Mouse (Mus musculus) kidney, embryonic 16.5 days (tissue): ENCODE data around the gene Plin1. TPM values are rescaled to one million over a fixed set of nuclear protein-coding genes. Genes with fewer than 3 reads are reported as not detected.

Experiments used
- ATAC-seq: fragments of 200-750 bp; cut with Nextera tagmentation; 2 replicates; pipeline ENCODE4 v1.8.0; 2017; ENCODE audit warnings: moderate TSS enrichment; ENCODE audit not compliant: low FRiP score, low TSS enrichment
- H3K27ac ChIP-seq: fragments of 300-500 bp; sonication (generic); 2 replicates; pipeline ENCODE4 v1.5.1; 2014; ENCODE audit warnings: low read length
- H3K27me3 ChIP-seq: fragments of 300-500 bp; sonication (generic); 2 replicates; pipeline ENCODE4 v1.6.1; 2014; ENCODE audit warnings: low read length, control low read depth, mixed read lengths; ENCODE audit not compliant: insufficient read depth
- H3K36me3 ChIP-seq: fragments of 300-500 bp; sonication (generic); 2 replicates; pipeline ENCODE4 v1.6.1; 2014; ENCODE audit warnings: low read length, control low read depth, mixed read lengths; ENCODE audit not compliant: insufficient read depth
- H3K4me1 ChIP-seq: fragments of 300-500 bp; sonication (generic); 2 replicates; pipeline ENCODE4 v1.6.1; 2014; ENCODE audit warnings: low read length, control low read depth, mixed read lengths; ENCODE audit not compliant: insufficient read depth
- H3K4me2 ChIP-seq: fragments of 300-500 bp; sonication (generic); replicated peaks from 2 replicates; pipeline ENCODE4 v1.6.1; 2014; ENCODE audit warnings: low read depth, low read length
- H3K4me3 ChIP-seq: fragments of 300-500 bp; sonication (generic); 2 replicates; pipeline ENCODE4 v1.5.1; 2014; ENCODE audit warnings: mild to moderate bottlenecking, low read length
- H3K9ac ChIP-seq: fragments of 300-500 bp; sonication (generic); replicated peaks from 2 replicates; pipeline ENCODE4 v1.6.1; 2014; ENCODE audit warnings: low read length
- H3K9me3 ChIP-seq: fragments of 300-500 bp; sonication (generic); 2 replicates; pipeline ENCODE4 v1.6.1; 2016; ENCODE audit warnings: low read length, control low read depth
- WGBS: fragments of 180-500 bp; shearing (Covaris S2); extraction: QIAGEN DNeasy Blood & Tissue Kit; methylation state at CpG from one replicate; pipeline ENCODE4 v1.1.7; 2014; 5-methylcytosine and 5-hydroxymethylcytosine counted together
- polyA plus RNA-seq: library from polyadenylated mRNA; unstranded; fragments of >200 nt; fragmentation: Nextera tagmentation; extraction: Ambion mirVana; gene quantifications from 2 replicates; pipeline ENCODE4 v1.2.1, GENCODE M21; 2015

Gene Plin1
- polyA plus RNA-seq, 1 experiment from 2014 or later, result 0.34 TPM

GRCm38 (mm10) chr7:79759766-79760165 is 27.1 kb upstream of the Plin1 start:
- no peak for ATAC-seq
- H3K27ac ChIP-seq, result no peak overlapping the region

GRCm38 (mm10) chr7:79758176-79758575 is 25.5 kb upstream of the Plin1 start:
- no peak overlapping the region for H3K9ac ChIP-seq
- ATAC-seq, result no peak
- no peak overlapping the region for H3K4me3 ChIP-seq
- no peaks in the 10 kb centered on the region for H3K27me3 ChIP-seq
- no peaks in the 10 kb centered on the region for H3K36me3 ChIP-seq
- no peak overlapping the region for H3K4me2 ChIP-seq
- H3K9me3 ChIP-seq, result no peaks in the 10 kb centered on the region
- 72% methylated on average over 6 of the region's 6 CpGs for WGBS
- H3K27ac ChIP-seq, result no peak overlapping the region
- H3K4me1 ChIP-seq, result no peaks in the 10 kb centered on the region

More at GRCm38 (mm10) chr7:79759766-79760165, 27.1 kb upstream of the Plin1 start:
- no peak overlapping the region for H3K4me3 ChIP-seq
- H3K9ac ChIP-seq, result no peak overlapping the region
- H3K4me2 ChIP-seq, result no peak overlapping the region
- no peaks in the 10 kb centered on the region for H3K9me3 ChIP-seq
- H3K27me3 ChIP-seq, result no peaks in the 10 kb centered on the region
- no peaks in the 10 kb centered on the region for H3K4me1 ChIP-seq
- H3K36me3 ChIP-seq, result no peaks in the 10 kb centered on the region

GRCm38 (mm10) chr7:79756334-79756733 is 23.6 kb upstream of the Plin1 start:
- no peak overlapping the region for H3K9ac ChIP-seq
- no peaks in the 10 kb centered on the region for H3K4me1 ChIP-seq
- ATAC-seq, result no peak
- no peaks in the 10 kb centered on the region for H3K36me3 ChIP-seq
- no peak overlapping the region for H3K4me3 ChIP-seq
- H3K9me3 ChIP-seq, result no peaks in the 10 kb centered on the region
- no peaks in the 10 kb centered on the region for H3K27me3 ChIP-seq
- WGBS, result 42% methylated on average over 2 of the region's 2 CpGs
- no peak overlapping the region for H3K4me2 ChIP-seq
- no peak overlapping the region for H3K27ac ChIP-seq

GRCm38 (mm10) chr7:79749511-79749910 is 16.8 kb upstream of the Plin1 start:
- Histone ChIP-seq H3K4me3 (no peak overlapping the region), H3K9me3 (no peaks in the 10 kb centered on the region), H3K27ac (no peak overlapping the region), H3K9ac (no peak overlapping the region), H3K36me3 (no peaks in the 10 kb centered on the region), H3K4me1 (no peaks in the 10 kb centered on the region), H3K27me3 (no peaks in the 10 kb centered on the region), H3K4me2 (no peak overlapping the region)
- ATAC-seq, result no peak
- WGBS, result 89% methylated on average over 6 of the region's 6 CpGs

GRCm38 (mm10) chr7:79747659-79748058 is 15.0 kb upstream of the Plin1 start:
- 85% methylated on average over 6 of the region's 6 CpGs for WGBS

GRCm38 (mm10) chr7:79744585-79744984 is 11.9 kb upstream of the Plin1 start:
- H3K36me3 ChIP-seq, result peaks cover 2% of the 10 kb centered on the region; the same call in 1 of the 2 replicates
- no peak overlapping the region for H3K9ac ChIP-seq
- no peaks in the 10 kb centered on the region for H3K27me3 ChIP-seq
- 81% methylated on average over 5 of the region's 5 CpGs for WGBS
- H3K9me3 ChIP-seq, result no peaks in the 10 kb centered on the region
- H3K27ac ChIP-seq, result no peak overlapping the region
- peaks cover 7% of the 10 kb centered on the region for H3K4me1 ChIP-seq
- H3K4me2 ChIP-seq, result no peak overlapping the region
- no peak for ATAC-seq
- no peak overlapping the region for H3K4me3 ChIP-seq

More at GRCm38 (mm10) chr7:79747659-79748058, 15.0 kb upstream of the Plin1 start:
- ATAC-seq, result no peak
- no peaks in the 10 kb centered on the region for H3K27me3 ChIP-seq
- H3K9me3 ChIP-seq, result no peaks in the 10 kb centered on the region
- H3K4me3 ChIP-seq, result no peak overlapping the region
- no peaks in the 10 kb centered on the region for H3K36me3 ChIP-seq
- H3K27ac ChIP-seq, result no peak overlapping the region
- H3K9ac ChIP-seq, result no peak overlapping the region
- H3K4me2 ChIP-seq, result no peak overlapping the region
- peaks cover 5% of the 10 kb centered on the region for H3K4me1 ChIP-seq

GRCm38 (mm10) chr7:79744051-79744450 is 11.3 kb upstream of the Plin1 start:
- Histone ChIP-seq H3K9me3 (no peaks in the 10 kb centered on the region), H3K27me3 (no peaks in the 10 kb centered on the region), H3K9ac (no peak overlapping the region), H3K4me3 (no peak overlapping the region), H3K36me3 (peaks cover 4% of the 10 kb centered on the region; the same call in 1 of the 2 replicates), H3K4me1 (peaks cover 7% of the 10 kb centered on the region), H3K27ac (no peak overlapping the region), H3K4me2 (no peak overlapping the region)
- 94% methylated on average over 9 of the region's 9 CpGs for WGBS
- ATAC-seq, result no peak

- Histone ChIP-seq H3K4me1 (peaks cover 7% of the 10 kb centered on the region), H3K4me3 (peak within 1 kb of the TSS; percentile 85), H3K9ac (peak within 1 kb of the TSS; percentile 81), H3K27ac (0 out of 2 replicates have a peak within 1 kb of the TSS, but pooled peaks have one; percentile 18), H3K9me3 (no peaks in the 10 kb centered on the region), H3K27me3 (no peaks in the 10 kb centered on the region), H3K36me3 (peaks cover 4% of the 10 kb centered on the region), H3K4me2 (peak within 1 kb of the TSS; percentile 99)
- ATAC-seq, result peak; percentile 91
- 2% methylated on average over 46 of the region's 46 CpGs for WGBS
These were observed 10.2 kb upstream of the Plin1 start, which contains the start of the genes Pex11a and Wdr93 for GRCm38 (mm10) chr7:79742659-79743536. Gene Pex11a, minus strand, starts transcription at chr7:79743131. Gene Wdr93, plus strand, starts transcription at chr7:79743163.

GRCm38 (mm10) chr7:79742277-79742658 is 9.6 kb upstream of the Plin1 start:
- Histone ChIP-seq H3K9me3 (no peaks in the 10 kb centered on the region), H3K9ac (peak overlapping the region; percentile 81), H3K27ac (no peak overlapping the region), H3K4me3 (peak overlapping the region; percentile 85), H3K27me3 (no peaks in the 10 kb centered on the region), H3K4me1 (peaks cover 7% of the 10 kb centered on the region), H3K4me2 (peak overlapping the region; percentile 99), H3K36me3 (peaks cover 4% of the 10 kb centered on the region)
- ATAC-seq, result no peak
- WGBS, result 16% methylated on average over 11 of the region's 11 CpGs

- 90% methylated on average over 4 of the region's 4 CpGs for WGBS
- peaks cover 4% of the 10 kb centered on the region for H3K36me3 ChIP-seq
- no peak overlapping the region for H3K4me3 ChIP-seq
- no peak overlapping the region for H3K9ac ChIP-seq
- no peak overlapping the region for H3K27ac ChIP-seq
- H3K27me3 ChIP-seq, result no peaks in the 10 kb centered on the region
- no peak overlapping the region for H3K4me2 ChIP-seq
- no peaks in the 10 kb centered on the region for H3K9me3 ChIP-seq
- peaks cover 7% of the 10 kb centered on the region for H3K4me1 ChIP-seq
- ATAC-seq, result no peak
These were observed 7.6 kb upstream of the Plin1 start for GRCm38 (mm10) chr7:79740279-79740678.
